Mouse (Mus musculus) liver, embryonic 11.5 days (tissue): Measurements from ENCODE around the gene 4930555G01Rik. TPM values are rescaled to one million over a fixed set of nuclear protein-coding genes. Genes with fewer than 3 reads are reported as not detected.
"Not testable (repeated sequence)": the region's sequence is repeated elsewhere in the genome, so short reads cannot be mapped to it uniquely, and the experiment has no call there.

Experiments
- ATAC-seq: fragments of 200-750 bp; cut with Nextera tagmentation; replicated peaks from 2 replicates; pipeline ENCODE4 v1.8.0; 2017; ENCODE audit warnings: moderate number of reproducible peaks, mild to moderate bottlenecking, moderate TSS enrichment, moderate library complexity; ENCODE audit not compliant: low FRiP score
- DNase-seq: peaks from one replicate; pipeline ENCODE4 v3.0.0-alpha.2; 2017; ENCODE audit warnings: low spot score
- H3K27ac ChIP-seq: fragments of 300-500 bp; sonication (generic); 2 replicates; pipeline ENCODE4 v1.5.1; 2014; ENCODE audit warnings: mild to moderate bottlenecking, low read depth, low read length, control low read depth
- H3K27me3 ChIP-seq: fragments of 300-500 bp; sonication (generic); replicated peaks from 2 replicates; pipeline ENCODE4 v1.6.1; 2014; ENCODE audit warnings: low read length, mixed read lengths; ENCODE audit not compliant: control insufficient read depth, insufficient read depth
- H3K36me3 ChIP-seq: fragments of 300-500 bp; sonication (generic); 2 replicates; pipeline ENCODE4 v1.6.1; 2014; ENCODE audit warnings: mild to moderate bottlenecking, low read length, moderate library complexity, mixed read lengths; ENCODE audit not compliant: control insufficient read depth, insufficient read depth
- H3K4me1 ChIP-seq: fragments of 300-500 bp; sonication (generic); replicated peaks from 2 replicates; pipeline ENCODE4 v1.6.1; 2014; ENCODE audit warnings: low read length, mixed read lengths; ENCODE audit not compliant: control insufficient read depth, insufficient read depth
- H3K4me2 ChIP-seq: fragments of 300-500 bp; sonication (generic); 2 replicates; pipeline ENCODE4 v1.6.1; 2014; ENCODE audit warnings: mild to moderate bottlenecking, control low read depth, moderate library complexity
- H3K4me3 ChIP-seq: fragments of 300-500 bp; sonication (generic); 2 replicates; pipeline ENCODE4 v1.5.1; 2014; ENCODE audit warnings: low read depth, low read length, control low read depth
- H3K9ac ChIP-seq: fragments of 300-500 bp; sonication (generic); 2 replicates; pipeline ENCODE4 v1.6.1; 2014; ENCODE audit warnings: low read depth, low read length, control low read depth
- H3K9me3 ChIP-seq: fragments of 300-500 bp; sonication (generic); 2 replicates; pipeline ENCODE4 v1.6.1; 2016; ENCODE audit warnings: low read length, inconsistent platforms, mixed read lengths; ENCODE audit not compliant: control insufficient read depth
- WGBS: fragments of 180-500 bp; shearing (Covaris S2); extraction: QIAGEN DNeasy Blood & Tissue Kit; methylation state at CpG from one replicate; pipeline ENCODE4 v1.1.7; 2014; 5-methylcytosine and 5-hydroxymethylcytosine counted together
- polyA plus RNA-seq: library from polyadenylated mRNA; unstranded; fragments of >200 nt; fragmentation: Nextera tagmentation; extraction: Ambion mirVana; gene quantifications from 2 replicates; pipeline ENCODE4 v1.2.1, GENCODE M21; 2014

Gene 4930555G01Rik
- polyA plus RNA-seq, result not detected in 2 replicates

DNA sequence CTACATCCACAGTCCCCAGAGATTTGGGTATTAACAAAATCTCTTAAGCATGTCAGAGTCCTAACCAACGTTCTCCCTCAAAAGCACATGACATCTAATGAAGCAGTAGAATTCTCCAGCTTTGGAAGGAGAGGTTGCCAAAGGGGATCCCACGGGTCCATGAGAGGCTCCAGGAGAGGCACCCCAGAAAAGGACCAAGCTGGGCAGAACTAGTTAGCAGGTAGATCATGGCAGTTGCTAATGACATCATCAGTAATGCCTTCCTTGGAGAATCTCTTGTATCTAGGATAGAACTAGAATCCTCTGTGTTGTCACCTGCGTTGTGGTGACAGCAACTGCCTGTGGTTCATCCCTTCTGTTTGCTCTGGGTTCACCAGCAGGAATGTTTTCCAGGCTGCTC is at the start of gene 4930555G01Rik:
Gene 4930555G01Rik, plus strand, starts transcription at position 301 of the 400 bp plus-strand sequence.
- H3K4me3 ChIP-seq, ATAC-seq, DNase-seq, H3K9me3 ChIP-seq, H3K27me3 ChIP-seq, H3K4me1 ChIP-seq, H3K9ac ChIP-seq, H3K4me2 ChIP-seq, H3K27ac ChIP-seq, H3K36me3 ChIP-seq: not testable (repeated sequence)
- no CpG with 5 or more reads among the region's 3 CpGs for WGBS

DNA sequence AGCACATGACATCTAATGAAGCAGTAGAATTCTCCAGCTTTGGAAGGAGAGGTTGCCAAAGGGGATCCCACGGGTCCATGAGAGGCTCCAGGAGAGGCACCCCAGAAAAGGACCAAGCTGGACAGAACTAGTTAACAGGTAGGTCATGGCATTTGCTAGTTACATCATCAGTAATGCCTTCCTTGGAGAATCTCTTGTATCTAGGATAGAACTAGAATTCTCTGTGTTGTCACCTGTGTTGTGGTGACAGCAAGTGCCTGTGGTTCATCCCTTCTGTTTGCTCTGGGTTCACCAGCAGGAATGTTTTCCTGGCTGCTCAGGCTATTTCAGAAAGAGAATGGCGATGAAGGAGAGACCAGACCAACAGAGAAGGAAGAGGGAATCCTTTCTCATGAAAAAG is 34.8 kb upstream of the 4930555G01Rik start, which contains the start of gene Gm3298:
Gene Gm3298, plus strand, starts transcription at position 301 of the 400 bp plus-strand sequence.
- H3K4me2 ChIP-seq, H3K4me1 ChIP-seq, H3K27ac ChIP-seq, H3K4me3 ChIP-seq, ATAC-seq, H3K27me3 ChIP-seq, H3K9me3 ChIP-seq, DNase-seq, H3K9ac ChIP-seq, H3K36me3 ChIP-seq: not testable (repeated sequence)
- 60% methylated on average over 1 of the region's 2 CpGs for WGBS

DNA sequence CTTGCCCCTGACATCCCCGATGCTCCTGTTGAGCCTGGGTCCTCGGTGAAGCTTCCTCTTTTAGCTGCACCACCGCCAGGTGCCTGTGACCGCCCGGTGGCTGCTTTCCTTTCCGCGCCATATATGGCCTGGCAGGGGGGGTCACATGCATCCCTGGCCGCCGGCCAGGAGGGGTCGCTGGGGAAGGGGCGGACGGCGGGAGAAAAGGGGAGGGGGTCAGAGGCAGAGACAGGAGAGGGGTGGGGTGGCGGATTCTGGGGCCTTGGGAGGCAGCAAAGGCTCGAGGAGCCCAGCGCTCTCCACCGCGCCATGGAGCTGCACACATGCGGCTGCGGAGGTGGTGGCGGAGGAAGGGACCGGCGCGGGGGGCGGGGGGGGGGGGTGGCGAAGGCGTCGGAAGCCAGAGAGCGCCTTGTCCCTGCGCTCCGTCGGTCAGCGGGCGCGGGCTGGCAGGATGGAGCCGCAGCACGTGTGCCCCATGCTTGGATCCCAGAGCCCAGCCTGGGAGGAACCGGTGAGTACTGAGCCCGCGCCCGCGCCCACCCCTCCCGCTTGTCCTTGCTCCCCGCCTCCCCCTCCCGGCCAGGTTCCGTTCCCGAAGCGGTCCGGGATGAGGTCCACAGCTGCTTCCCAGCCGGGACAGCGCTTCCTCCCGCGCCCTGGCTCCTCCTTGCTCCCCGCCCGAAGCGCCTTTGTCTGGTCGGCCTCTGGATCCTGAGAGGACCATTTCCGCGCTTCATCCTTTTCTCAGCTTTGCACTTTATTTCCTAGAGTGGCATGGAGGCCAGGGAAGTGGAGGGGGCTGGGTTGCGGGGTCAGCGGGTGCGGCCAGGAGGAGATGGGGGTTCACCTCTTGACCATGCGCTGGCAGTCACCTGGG is 20.4 kb downstream of the 4930555G01Rik start, which contains the start of gene Gm8281:
Gene Gm8281, plus strand, starts transcription at position 430 of the 880 bp plus-strand sequence.
- peak; percentile 27 for DNase-seq
- not testable (repeated sequence) for ATAC-seq, H3K27ac ChIP-seq, H3K4me1 ChIP-seq, H3K36me3 ChIP-seq, H3K9ac ChIP-seq, H3K9me3 ChIP-seq, H3K27me3 ChIP-seq
- 4% methylated on average over 31 of the region's 63 CpGs for WGBS
- Histone ChIP-seq H3K4me2 (peak within 1 kb of the TSS; percentile 47), H3K4me3 (peak within 1 kb of the TSS; percentile 30; the same call in 1 of the 2 replicates)

Other genes with a start within 250 kb of the 4930555G01Rik start
- not detected in 2 replicates for gene Gm3269, start 212.5 kb upstream of the 4930555G01Rik start, polyA plus RNA-seq
- 0.23 TPM in 1 of 2 replicates, not detected in the other for gene Gm3264, start 195.1 kb upstream of the 4930555G01Rik start, polyA plus RNA-seq
- gene Gm3278, start 158.2 kb upstream of the 4930555G01Rik start, polyA plus RNA-seq, result not detected in 2 replicates
- not detected in 2 replicates for gene Gm8297, start 66.7 kb upstream of the 4930555G01Rik start, polyA plus RNA-seq
- not detected in 2 replicates for gene Gm3298, start 34.7 kb upstream of the 4930555G01Rik start, polyA plus RNA-seq
- gene Gm8281, start 20.4 kb downstream of the 4930555G01Rik start, polyA plus RNA-seq, result 0.35 and 0.38 TPM in 2 replicates
- gene Gm8279, start 80.9 kb downstream of the 4930555G01Rik start, polyA plus RNA-seq, result not detected in 2 replicates
- not detected in 2 replicates for gene Gm3317, start 113.9 kb downstream of the 4930555G01Rik start, polyA plus RNA-seq
- gene Gm8271, start 135.2 kb downstream of the 4930555G01Rik start, polyA plus RNA-seq, result not detected in 2 replicates
- gene Gm3526, start 210.0 kb downstream of the 4930555G01Rik start, polyA plus RNA-seq, result not detected in 2 replicates